Mouse (Mus musculus): ENCODE measurements around the gene Myo19.

- TF ChIP-seq CTCF (IDR thresholded peaks at IDR 0.05; ENCODE audit: low read depth) (no peak), EP300 (IDR thresholded peaks at IDR 0.05; ENCODE audit: low read depth) (no peak)
Measured at GRCm38 (mm10) chr11:84916703-84917300, 36.9 kb downstream of the Myo19 start.
